Mouse (Mus musculus) myocyte (in vitro differentiated cells): ENCODE results near the gene Rpl9-ps6.

Experiments
- CEBPB ChIP-seq: IDR thresholded peaks from 2 replicates; pipeline ENCODE4 v1.6.1; 2011; ENCODE audit warnings: mild to moderate bottlenecking, moderate library complexity; ENCODE audit not compliant: poor library complexity, insufficient read depth, severe bottlenecking
- E2F4 ChIP-seq: IDR thresholded peaks from one replicate; pipeline ENCODE4 v1.6.1; 2011; ENCODE audit warnings: mild to moderate bottlenecking, control low read depth, moderate library complexity; ENCODE audit not compliant: insufficient read depth
- MAX ChIP-seq: IDR thresholded peaks from one replicate; pipeline ENCODE4 v1.6.1; 2011; ENCODE audit warnings: low read depth, mild to moderate bottlenecking, control low read depth
- MYOD1 ChIP-seq, 3 experiments: IDR thresholded peaks; one replicate each; pipeline ENCODE4 v1.6.1; 2011; ENCODE audit warnings: control low read depth in 2 of 3, low read depth in 2 of 3, mild to moderate bottlenecking in 2 of 3, moderate library complexity in 1 of 3; ENCODE audit not compliant: insufficient read length in 2 of 3, control insufficient read depth in 1 of 3
- POLR2A ChIP-seq: IDR thresholded peaks from one replicate; pipeline ENCODE4 v1.6.1; 2011; ENCODE audit warnings: low read depth, mild to moderate bottlenecking, control low read depth, moderate library complexity; ENCODE audit not compliant: insufficient read length
- POLR2AphosphoS2 ChIP-seq: IDR thresholded peaks from one replicate; pipeline ENCODE4 v1.6.1; 2011; ENCODE audit warnings: low read depth, control low read depth; ENCODE audit not compliant: insufficient read length
- REST ChIP-seq: IDR thresholded peaks from one replicate; pipeline ENCODE4 v1.6.1; 2011; ENCODE audit warnings: mild to moderate bottlenecking, control low read depth, moderate library complexity; ENCODE audit not compliant: insufficient read depth, insufficient read length
- TCF12 ChIP-seq: IDR thresholded peaks from one replicate; pipeline ENCODE4 v1.6.1; 2011; ENCODE audit warnings: mild to moderate bottlenecking, control low read depth; ENCODE audit not compliant: poor library complexity, insufficient read depth, severe bottlenecking
- USF1 ChIP-seq: IDR thresholded peaks from one replicate; pipeline ENCODE4 v1.6.1; 2011; ENCODE audit warnings: low read depth, mild to moderate bottlenecking, control low read depth, moderate library complexity

- TF ChIP-seq USF1 = no peak
- no peak for TF ChIP-seq POLR2A
- no peak for TF ChIP-seq POLR2AphosphoS2
- TF ChIP-seq MYOD1 (IDR thresholded peaks at IDR 0.05; ENCODE audit: control insufficient read depth in 1 of 3, insufficient read length in 2 of 3, low read depth in 2 of 3) = no peak
- TF ChIP-seq REST = no peak
- TF ChIP-seq MAX = no peak
- no peak for TF ChIP-seq TCF12
- TF ChIP-seq E2F4 = no peak
- no peak for TF ChIP-seq CEBPB
These were observed 31.0 kb upstream of the Rpl9-ps6 start for GRCm38 (mm10) chr19:32497411-32497810.
